Mouse (Mus musculus) cerebellum, adult (tissue): Measurements from ENCODE around the gene Srm.

Source experiments
- ATAC-seq: cut with Nextera tagmentation; 2 replicates; pipeline ENCODE4 v1.9.2; 2017; ENCODE audit warnings: mild to moderate bottlenecking, moderate library complexity, mixed read lengths; ENCODE audit not compliant: insufficient number of reproducible peaks, low FRiP score, low TSS enrichment

The Srm gene

GRCm38 (mm10) chr4:148591171-148591630, at the start of gene Srm:
Srm (plus strand) TSS chr4:148591503.
- ATAC-seq: peak; percentile 99

GRCm38 (mm10) chr4:148549106-148549505, 42.2 kb upstream of the Srm start:
- ATAC-seq: no peak

GRCm38 (mm10) chr4:148557766-148558165, 33.5 kb upstream of the Srm start:
- ATAC-seq: no peak

- ATAC-seq: peak; percentile 83; the same call in 1 of the 2 replicates
These were observed 32.9 kb upstream of the Srm start, which contains the start of gene Exosc10 for GRCm38 (mm10) chr4:148558297-148559000. Exosc10 (plus strand) TSS chr4:148558429.

GRCm38 (mm10) chr4:148562676-148563075, 28.6 kb upstream of the Srm start:
- ATAC-seq: no peak

GRCm38 (mm10) chr4:148563595-148563994, 27.7 kb upstream of the Srm start:
- no peak for ATAC-seq

GRCm38 (mm10) chr4:148570138-148570537, 21.2 kb upstream of the Srm start:
- ATAC-seq: no peak

GRCm38 (mm10) chr4:148570693-148571295, 20.5 kb upstream of the Srm start:
- no peak for ATAC-seq

GRCm38 (mm10) chr4:148573222-148573621, 18.1 kb upstream of the Srm start:
- no peak for ATAC-seq

GRCm38 (mm10) chr4:148580765-148581164, 10.5 kb upstream of the Srm start:
- ATAC-seq: no peak

GRCm38 (mm10) chr4:148581422-148581821, 9.9 kb upstream of the Srm start:
- ATAC-seq: no peak

- ATAC-seq: no peak
These were observed 8.0 kb upstream of the Srm start for GRCm38 (mm10) chr4:148583257-148583656.

GRCm38 (mm10) chr4:148586648-148587047, 4.7 kb upstream of the Srm start:
- no peak for ATAC-seq

GRCm38 (mm10) chr4:148588793-148589192, 2.5 kb upstream of the Srm start:
- ATAC-seq: no peak

- no peak for ATAC-seq
These were observed 1.7 kb upstream of the Srm start for GRCm38 (mm10) chr4:148589565-148589964.

- no peak; the same call in 1 of the 2 replicates for ATAC-seq
These were observed 707 bp upstream of the Srm start for GRCm38 (mm10) chr4:148590421-148591170.

- no peak for ATAC-seq
These were observed 506 bp downstream of the Srm start for GRCm38 (mm10) chr4:148591637-148592380.

GRCm38 (mm10) chr4:148593996-148594395, 2.7 kb downstream of the Srm start:
- ATAC-seq: no peak

GRCm38 (mm10) chr4:148595916-148596315, 4.6 kb downstream of the Srm start:
- no peak for ATAC-seq

GRCm38 (mm10) chr4:148596731-148597130, 5.4 kb downstream of the Srm start:
- no peak for ATAC-seq
